Mouse (Mus musculus): ENCODE results near the gene Ogg1.

DNA sequence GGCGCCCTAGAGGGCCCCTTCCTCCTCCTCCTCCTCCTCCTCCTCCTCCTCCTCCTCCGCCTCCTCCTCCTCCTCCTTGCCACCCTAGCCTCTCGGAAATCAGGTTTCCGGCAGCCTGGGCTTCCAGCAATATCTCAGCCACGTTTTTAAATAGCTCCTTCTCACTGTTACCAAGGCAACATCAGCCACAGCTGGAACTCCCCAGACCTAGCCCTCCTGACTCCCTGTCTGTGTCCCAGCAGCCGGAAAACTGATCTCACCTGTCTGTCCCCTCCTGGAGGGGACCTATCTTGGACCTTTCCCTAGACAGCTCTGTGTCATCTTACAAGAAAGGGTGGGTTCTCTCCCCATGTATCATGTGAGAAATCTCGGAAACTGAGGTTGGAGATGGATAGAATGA lies 15.5 kb downstream of the Ogg1 start:
- TF ChIP-seq CTCF (IDR thresholded peaks at IDR 0.05; ENCODE audit: low read depth, low read length) (no peak), TAL1 (conservative IDR thresholded peaks at IDR 0.05; ENCODE audit: low read depth, low read length) (no peak), POLR2AphosphoS5 (IDR thresholded peaks at IDR 0.05; ENCODE audit: insufficient replicate concordance, low read depth, low read length) (no peak)
